Mouse (Mus musculus) heart, postnatal 25 days (tissue): ENCODE data around the gene Stard7. TPM values are rescaled to one million over a fixed set of nuclear protein-coding genes. Genes with fewer than 3 reads are reported as not detected.
A peak's percentile ranks its signal among the peaks of the same experiment; 100 is the strongest.

Experiments
- DNase-seq: peaks from one replicate; pipeline ENCODE4 v3.0.0; 2022; ENCODE audit warnings: low spot score
- intact Hi-C: fragments of 180-260 bp; cut with DNase I; formaldehyde crosslinking; loops from one replicate; pipeline ENCODE4 v1.15.1; 2025
- total RNA-seq, 2 experiments: library from RNA; stranded (reverse); gene quantifications; 2 replicates each; pipeline ENCODE4 v1.2.3; 2021

The Stard7 gene
- total RNA-seq, 2 experiments from 2014 or later = 152 to 167 TPM

DNA sequence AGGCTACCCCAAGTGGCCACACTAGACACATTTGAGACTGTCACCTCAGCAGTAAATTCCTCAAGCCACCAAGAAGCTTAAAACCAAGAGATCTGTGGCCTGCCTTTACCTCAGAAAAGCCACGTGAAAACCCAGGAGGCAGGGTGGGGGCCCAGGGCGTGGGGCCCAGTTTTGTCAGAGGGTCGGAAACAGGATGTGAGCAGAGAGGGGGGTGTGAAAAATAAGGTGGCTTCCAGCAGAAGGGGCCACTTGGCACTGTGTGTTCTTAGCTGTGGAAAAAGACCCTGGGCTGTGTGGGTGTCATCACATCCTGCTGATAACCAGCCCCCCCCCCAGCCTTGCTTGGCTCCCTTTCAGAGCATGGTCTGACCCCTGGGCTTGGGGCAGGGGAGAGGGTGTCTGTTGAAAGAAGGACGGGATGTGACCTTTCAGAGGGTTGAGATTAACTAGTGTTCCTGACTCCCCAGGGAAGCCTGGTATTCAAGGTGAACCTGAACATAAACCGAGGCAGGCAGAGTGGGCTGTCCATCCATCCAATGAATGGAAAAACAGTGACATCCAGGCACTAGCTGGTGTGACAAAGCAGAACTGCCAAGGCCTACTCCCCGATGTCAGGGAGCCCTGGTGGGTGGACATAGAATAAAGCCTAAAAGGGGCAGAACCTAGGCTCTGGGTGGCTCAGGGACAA is 44.6 kb downstream of the Stard7 start:
- no peak for DNase-seq
- intact Hi-C loops = no loop called here

DNA sequence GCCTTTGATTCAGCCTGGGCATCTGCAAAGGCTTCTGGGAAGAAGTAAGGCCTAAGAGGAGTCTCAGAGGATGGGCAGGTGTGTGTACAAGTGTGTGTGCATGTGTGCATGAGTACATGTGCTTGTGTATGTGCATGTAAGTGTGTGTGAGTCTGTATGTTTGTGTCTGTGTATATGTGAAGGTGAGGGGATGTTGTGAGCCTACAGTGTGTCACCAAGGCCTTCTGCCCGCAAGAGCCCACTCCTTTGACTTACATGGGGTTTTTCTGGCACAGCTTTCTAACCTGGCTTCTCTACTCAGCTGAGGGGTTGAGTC is 45.1 kb downstream of the Stard7 start:
- no peak for DNase-seq
- intact Hi-C loops = no loop called here

DNA sequence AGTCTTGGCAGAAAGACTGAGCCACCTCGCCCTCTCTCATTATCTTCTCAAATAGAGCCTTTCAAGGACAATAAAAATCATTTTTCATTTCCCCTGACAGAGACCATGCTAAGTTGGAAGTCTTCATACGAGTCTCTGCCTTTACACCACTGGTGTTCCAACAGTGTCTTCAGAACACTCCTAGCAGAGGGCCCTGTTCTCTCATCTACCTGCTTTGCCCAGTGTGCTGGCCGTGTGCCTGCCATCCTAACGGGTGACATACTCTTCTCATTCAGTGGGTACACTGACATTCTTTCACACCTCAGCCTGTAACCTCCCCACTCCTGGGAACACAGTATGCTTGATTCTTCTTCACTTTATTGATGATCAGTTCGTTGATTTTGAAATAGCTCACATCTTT is 46.4 kb downstream of the Stard7 start:
- intact Hi-C loops = no loop called here
- no peak for DNase-seq

DNA sequence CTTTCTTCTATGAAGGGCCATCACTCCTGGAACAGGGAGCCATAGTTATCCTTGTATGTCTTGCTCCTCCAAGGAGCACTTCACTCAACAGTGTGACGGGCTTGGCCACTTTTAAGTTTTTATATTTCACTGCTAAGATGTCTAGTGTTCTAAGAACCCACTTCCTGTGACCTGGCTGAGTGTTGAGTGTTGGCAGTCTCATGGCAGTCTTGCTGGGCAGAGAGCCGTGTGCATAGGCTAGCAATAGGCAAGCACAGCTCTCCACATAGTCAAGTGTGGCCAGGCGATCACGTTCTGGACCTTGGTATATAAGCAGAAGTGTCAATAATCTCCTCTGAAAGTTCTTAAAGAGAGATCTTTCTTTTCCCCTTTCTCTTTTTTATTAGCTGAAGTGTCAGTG is 48.1 kb downstream of the Stard7 start:
- intact Hi-C loops = no loop called here
- no peak for DNase-seq

DNA sequence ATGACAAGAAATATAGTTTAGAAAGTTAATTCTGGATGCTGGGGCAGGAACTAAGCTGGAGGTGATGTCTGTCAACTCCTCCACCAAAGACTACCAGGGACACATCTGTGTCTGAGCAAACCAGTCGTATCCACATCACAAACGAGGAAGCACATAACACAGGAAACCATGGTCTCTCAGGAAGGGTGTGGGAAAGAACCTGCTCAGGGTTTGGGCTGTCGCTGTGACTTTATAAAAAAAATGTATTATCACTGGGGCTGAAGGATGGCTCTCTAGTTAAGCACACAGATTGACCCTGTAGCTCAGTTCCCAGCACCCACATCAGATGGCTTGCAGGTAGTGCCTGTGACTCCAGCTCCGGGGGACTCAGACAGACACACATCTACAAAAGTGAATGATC is 49.1 kb downstream of the Stard7 start:
- DNase-seq = no peak
- intact Hi-C loops = no loop called here

DNA sequence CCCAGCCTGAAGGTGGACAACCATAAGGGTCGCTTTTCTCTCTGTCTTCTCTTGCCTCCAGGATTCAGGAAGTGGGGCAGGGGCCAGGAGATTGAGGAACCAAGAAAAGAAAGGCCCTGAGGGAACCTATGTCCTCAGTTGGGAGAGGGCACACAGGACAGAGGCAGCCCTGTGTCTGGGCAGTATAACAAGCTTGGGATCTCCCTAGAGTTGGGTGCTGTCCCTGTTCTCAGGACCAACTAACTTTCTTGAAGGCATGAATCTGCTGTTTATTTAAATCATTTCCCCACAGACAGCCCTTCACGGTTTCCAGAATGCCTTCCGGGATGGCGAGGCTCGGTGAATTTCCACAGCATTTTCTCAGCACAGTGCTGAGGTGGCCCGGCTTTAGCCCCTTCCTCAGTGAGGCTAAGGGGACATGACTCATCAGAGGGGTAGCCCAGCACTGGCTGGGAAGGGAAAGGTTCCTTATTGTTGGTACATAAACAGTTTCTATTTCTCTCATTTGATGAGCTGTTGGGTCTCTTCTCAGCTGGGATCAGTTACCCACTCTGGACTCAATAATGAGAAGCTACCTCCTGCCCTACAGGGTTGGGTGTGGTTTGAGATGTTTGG is 52.8 kb downstream of the Stard7 start:
- DNase-seq = no peak
- intact Hi-C loops = no loop called here

DNA sequence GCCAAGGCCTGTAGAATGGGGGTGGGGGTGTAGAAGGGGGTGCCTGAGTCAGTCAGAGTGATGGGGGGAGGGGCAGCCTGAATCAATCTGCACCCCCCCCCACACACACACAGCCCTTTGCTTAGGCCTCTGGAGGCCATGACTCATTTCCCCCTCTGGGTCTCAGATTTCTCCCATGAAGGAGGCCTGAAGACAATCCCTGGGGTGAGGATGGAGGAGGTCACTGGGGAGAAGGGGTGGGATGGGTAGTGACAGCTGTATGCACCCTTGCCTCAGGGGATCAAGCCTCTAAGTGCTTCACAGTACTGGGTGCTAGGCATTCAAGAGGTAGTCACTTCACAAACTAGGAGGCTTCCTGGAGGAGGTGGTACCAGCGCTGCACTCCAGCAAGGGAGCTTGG is 53.6 kb downstream of the Stard7 start:
- no peak for DNase-seq
- intact Hi-C loops = no loop called here

DNA sequence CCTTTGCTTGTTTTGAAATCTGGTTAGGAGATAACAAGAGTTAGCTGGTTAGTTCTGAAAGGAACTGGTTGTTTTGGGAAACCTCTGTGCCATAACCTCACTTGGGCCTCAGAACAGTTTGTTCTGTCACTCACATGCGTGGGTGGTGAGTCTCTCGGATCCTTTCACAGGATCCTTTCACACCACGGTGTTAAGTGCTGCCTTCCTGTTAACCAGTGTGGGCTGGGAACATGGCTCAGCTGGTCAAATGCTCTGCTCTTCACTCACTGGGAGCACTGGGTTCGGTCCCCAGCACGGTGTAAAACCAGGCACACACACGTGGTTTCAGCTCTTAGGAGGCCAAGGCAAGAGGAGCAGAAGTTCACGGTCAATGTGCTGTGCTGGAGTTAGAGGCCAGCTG is 54.4 kb downstream of the Stard7 start:
- intact Hi-C loops = no loop called here
- DNase-seq = no peak

DNA sequence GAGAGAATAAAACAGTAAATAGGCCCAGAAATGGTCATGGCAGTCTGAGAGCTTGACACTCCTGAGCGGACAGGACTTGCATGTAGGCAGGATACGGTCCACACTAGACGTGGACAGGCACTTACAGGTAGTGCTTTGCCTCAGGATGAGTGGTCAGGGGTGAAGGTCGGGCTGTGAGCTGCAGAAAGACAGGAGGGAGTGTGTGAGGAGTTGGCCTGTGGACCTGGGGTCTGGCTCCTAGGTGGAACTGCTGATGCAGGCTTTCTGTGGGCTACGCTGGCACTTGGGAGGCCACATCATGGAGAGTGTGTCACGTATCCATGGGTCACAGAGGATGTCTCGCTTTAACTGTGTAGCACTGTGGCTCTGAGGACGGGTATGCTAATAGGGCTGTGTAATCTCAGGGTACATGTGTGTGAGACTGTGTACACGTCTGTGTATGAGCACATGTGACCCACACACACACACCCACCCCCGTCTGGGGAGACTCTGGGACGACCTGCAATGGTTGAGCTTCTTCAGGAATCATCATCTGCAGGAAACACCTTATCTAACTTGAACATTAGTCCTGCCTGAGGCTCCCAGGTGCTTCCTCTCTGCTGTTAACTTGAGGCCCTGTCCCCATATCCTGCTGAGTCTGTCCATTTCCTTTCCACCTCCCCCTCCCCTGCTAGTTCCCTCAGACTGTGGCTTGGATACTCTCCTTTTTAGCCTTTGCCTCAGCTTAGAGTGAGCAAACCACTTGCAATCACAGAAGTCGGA is 58.3 kb downstream of the Stard7 start:
- intact Hi-C loops = no loop called here
- DNase-seq = no peak

DNA sequence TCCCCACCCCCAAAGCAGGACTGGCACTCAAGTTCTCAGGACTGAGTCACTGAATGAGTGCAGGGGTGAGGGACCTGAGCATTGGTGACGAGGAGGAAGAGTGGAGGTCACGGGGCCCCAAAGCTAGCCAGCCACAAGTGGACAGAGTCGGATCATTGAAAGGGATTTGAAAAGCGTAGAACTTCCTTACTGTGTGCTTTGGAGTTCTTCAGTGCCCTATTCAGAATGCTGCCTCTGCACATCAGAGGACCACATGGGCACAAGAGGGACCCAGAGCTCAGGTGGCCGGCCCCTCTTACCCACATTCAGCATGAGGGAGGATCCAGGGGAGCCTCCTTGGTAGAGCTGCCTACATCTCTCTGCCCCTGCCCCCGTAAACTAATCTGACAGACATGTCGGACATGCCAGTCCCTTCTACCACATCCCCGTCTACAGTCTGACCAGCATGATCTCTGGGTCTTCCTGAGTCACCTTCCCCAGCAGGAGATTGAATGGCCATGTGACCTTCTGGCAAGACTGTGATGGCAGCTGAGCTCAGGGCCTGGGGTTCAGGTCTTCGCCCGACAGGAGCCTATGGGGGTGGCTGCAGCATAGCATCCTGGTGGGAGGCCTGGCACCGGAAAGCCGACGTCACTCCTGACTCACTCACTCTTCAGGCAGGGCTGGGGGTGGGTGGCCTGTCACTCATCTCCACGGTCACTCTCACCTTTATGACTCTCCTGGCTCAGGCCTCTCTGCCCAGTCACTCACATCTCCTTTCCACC is 63.0 kb downstream of the Stard7 start:
- no peak for DNase-seq
- intact Hi-C loops = no loop called here

DNA sequence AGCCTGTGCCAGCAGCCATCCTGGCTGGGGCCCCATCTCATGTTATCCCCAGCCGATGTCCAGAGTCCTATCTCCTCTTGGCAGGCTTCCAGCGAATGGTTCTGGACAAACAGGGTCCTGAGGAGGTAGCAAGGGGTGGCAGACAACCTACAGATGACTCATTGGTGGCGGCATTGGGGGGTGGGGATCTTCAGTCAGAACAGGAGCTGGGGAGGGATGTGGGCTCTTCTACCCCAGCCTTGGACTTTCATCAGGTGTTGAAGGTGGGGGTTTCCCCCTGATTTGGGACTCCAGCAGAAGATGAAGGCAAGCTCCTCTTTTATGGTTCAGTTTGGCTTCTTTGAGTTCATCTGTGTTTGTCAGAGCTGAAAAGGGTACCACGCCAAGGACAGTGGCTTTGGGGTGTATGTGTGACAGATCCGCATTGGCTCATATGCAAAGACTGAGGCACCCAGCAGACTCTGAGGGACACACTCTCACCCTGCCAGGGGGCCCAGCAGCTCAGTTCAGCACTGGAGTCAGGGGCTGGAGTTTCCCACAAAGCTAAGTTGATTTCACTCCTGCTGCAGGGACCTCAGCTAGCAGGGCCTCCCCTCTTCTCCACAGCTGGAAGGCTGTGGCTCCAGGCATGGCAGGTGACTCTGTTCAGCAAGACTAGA is 64.1 kb downstream of the Stard7 start:
- no peak for DNase-seq
- intact Hi-C loops = no loop called here

DNA sequence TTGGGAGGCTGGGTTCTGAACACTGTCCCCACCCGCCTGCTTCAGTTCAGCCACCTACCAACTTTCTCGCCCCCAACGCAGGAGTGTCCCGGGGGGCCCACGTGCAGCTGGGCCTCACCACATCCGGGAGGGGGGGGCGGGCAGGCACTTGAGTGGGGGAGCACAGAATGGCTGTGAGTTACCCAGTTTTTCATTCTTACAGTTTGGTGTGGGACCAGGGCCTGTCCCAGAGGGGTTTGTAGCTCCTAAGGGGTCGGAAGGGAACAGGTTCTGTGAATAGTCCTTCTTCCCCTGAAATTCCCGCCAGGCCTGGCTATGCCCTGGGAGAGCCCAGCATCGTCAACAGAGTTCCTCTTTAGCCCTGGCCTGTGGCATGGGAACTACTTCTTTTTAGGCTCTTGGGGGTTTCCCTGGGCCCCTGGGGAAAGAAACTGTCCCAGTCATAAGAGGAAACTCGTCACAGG is 65.1 kb downstream of the Stard7 start:
- no peak for DNase-seq
- intact Hi-C loops = no loop called here

DNA sequence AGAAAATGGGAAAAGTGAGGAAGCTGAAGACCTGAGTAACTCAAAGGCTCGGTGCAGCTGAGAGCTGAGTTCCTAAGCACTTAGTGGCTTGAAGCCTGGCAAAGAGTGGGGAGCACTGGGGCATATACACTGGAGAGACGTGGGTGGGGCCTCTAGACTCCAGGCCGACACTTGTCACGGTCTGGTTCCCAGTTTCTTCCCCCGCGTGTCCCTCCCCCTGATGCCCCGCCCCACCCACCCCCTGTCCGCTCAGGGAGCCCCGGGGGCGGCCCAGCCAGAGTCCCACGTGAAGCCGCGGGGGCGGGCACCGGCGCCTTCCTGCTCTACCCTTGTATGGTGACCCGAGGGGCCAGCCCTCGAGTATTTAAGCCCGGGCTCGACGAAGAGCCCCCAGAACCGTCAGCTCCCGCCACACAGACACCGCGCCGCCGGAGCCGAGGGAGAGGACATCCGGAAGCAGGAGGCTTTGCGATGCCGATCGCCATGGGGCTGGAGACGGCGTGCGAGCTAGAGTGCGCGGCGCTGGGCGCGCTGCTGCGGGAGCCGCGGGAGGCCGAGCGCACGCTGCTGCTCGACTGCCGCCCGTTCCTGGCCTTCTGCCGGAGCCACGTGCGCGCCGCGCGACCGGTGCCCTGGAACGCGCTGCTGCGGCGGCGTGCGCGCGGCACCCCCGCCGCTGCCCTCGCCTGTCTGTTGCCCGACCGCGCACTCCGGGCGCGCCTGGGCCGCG is 65.9 kb downstream of the Stard7 start, which contains the start of gene Dusp2:
Gene Dusp2 (plus strand): TSS at position 393 of the 730 bp plus-strand sequence.
- intact Hi-C loops = no loop called here
- peak; percentile 76 for DNase-seq

DNA sequence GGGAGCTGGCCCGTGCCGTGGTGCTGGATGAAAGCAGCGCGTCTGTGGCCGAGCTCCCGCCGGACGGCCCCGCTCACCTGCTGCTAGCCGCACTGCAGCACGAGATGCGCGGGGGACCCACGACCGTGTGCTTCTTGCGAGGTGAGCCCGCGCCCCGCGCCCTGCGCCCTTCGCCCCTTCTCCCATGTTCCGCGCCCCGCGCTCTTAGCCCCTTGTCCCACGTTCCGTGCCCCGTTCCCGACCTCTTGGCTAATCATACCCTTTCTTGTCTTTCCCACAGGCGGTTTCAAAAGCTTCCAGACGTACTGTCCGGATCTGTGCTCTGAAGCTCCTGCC is 66.4 kb downstream of the Stard7 start:
- intact Hi-C loops = no loop called here
- no peak for DNase-seq

DNA sequence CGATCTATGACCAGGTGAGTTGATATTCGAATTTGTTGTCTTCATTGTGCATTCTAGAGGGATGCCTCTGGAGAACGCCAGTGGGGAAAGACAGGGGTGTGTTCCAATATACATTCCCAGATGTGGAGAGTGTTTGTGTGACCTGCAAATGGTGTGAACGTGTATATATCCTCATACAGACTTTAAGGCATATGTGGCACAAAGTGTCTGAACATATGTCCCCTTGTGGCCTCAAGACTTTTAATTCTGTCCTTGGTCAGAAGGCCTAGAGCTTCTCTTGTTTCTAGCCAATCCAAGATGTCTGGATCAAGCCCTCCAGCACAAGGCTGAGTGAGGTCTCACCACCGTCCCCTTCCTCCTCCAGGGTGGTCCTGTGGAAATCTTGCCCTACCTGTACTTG is 66.9 kb downstream of the Stard7 start:
- intact Hi-C loops = no loop called here
- DNase-seq = no peak

DNA sequence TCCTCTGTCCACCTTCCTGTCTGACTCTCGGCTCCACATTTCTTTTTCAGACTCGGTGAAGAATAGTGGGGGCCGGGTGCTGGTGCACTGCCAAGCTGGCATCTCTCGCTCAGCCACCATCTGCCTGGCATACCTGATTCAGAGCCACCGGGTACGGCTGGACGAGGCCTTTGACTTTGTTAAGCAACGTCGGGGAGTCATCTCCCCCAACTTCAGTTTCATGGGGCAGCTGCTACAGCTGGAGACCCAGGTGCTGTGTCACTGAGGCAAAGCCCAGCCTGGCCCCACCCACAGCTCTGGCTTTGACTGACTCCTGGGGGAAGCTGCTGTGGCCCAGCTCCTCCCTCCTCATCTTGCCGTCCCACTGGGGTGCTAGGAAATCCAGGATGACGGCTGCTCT is 67.5 kb downstream of the Stard7 start:
- DNase-seq = no peak
- intact Hi-C loops = no loop called here

DNA sequence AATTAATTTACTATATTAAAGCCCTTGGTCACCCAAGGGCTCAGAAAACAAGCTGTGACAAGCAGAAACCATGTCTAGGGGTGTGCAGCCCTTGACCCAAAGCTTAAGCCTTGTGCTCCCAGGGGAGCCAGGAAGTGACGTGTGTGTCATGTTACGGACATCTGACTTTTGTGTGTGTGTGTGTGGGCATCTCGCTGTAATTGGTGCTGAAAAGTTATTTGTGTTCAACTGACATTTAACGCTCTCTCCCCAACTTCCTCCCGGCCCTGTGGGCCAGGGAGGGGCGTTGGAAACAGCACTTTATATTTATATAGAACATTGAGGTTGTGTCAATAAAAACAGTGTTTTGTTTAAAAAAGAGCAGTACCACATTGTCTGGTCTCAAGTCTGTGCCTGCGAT is 68.0 kb downstream of the Stard7 start:
- intact Hi-C loops = no loop called here
- no peak for DNase-seq

DNA sequence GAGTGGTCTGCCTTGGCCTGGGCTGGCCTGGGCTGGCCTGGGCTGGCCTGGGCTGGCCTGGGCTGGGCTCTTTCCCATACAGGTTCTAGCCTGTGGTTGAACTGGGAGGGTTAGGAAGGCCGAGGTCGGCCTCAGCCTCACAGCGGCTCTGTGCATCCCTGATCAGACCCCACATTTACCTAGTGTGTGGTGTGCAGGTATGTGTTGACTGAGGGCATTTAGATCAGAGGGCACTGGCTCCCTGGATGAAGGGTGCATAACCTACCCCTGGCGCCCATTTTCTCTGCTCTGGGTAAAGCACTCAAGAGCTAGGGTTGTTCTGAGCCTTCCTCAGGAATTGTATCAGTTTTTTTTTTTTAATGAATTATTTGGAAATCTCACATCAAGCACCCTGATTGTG is 68.4 kb downstream of the Stard7 start, which contains the start of gene Astl:
Gene Astl (plus strand): TSS at position 224 of the 400 bp plus-strand sequence.
- DNase-seq = no peak
- intact Hi-C loops = no loop called here

DNA sequence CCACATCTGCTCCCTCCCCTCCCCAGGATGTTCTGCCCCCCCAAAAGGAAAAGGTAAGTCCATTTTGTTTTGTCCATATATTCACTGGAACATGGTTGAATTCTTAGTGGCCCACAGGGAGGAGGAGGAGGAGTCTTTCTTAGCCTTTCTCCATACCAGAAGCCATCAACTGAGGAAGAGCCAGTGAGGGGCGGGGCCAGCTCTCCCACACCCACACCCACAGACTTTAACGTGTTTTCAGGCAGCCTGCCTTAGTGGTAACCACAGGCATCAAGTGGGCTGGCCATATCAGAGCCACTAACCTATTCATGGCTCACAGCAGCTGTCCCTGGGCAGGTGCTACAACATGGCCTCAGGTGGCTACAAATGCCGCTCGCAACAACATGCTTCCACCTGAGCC is 68.8 kb downstream of the Stard7 start:
- no peak for DNase-seq
- intact Hi-C loops = no loop called here

DNA sequence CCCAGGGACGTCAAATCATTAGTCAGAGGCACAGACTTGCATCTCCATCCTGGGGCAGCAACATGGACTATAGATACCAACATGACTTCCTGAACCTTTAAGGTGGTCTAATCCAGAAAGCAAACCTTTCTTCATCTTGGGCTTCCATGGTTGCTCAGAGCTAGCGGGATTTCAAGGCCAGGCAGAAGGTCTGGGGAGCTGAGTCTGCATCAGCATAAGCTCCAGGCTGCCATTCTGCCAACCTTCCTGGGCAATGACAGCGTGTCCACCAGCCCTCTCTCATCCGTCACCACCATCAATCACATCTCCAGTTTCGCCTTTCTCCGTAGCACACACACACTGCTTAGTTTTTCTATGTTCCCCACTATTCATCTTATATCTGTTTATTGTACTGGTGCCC is 69.2 kb downstream of the Stard7 start:
- intact Hi-C loops = no loop called here
- no peak for DNase-seq
